Mouse (Mus musculus) stomach, adult 2 months (tissue): Measurements from ENCODE around the gene Ruvbl2. TPM values are rescaled to one million over a fixed set of nuclear protein-coding genes. Genes with fewer than 3 reads are reported as not detected.

Experiments used
- polyA plus RNA-seq: library from polyadenylated mRNA; depleted of rRNA; stranded (reverse); fragments of >200 nt; gene quantifications from 2 replicates; pipeline ENCODE4 v1.2.3, GENCODE M21; 2012; rRNA removed

Gene Ruvbl2
- polyA plus RNA-seq: 27.7 and 27.9 TPM in 2 replicates

GRCm38 (mm10) chr7:45437521-45438276 lies at the start of gene Ruvbl2:
Ruvbl2 (minus strand) TSS chr7:45438096.

GRCm38 (mm10) chr7:45486761-45487415 lies 49.0 kb upstream of the Ruvbl2 start, which contains the start of gene Gm45808:
Gm45808 (minus strand) TSS chr7:45486811.

GRCm38 (mm10) chr7:45481374-45481927 lies 43.6 kb upstream of the Ruvbl2 start, which contains the start of gene Tulp2:
Tulp2 (plus strand) TSS chr7:45481877.

GRCm38 (mm10) chr7:45466283-45467089 lies 28.6 kb upstream of the Ruvbl2 start, which contains the start of gene Bax:
Bax (minus strand) TSS chr7:45466898.

GRCm38 (mm10) chr7:45459564-45460140 lies 21.8 kb upstream of the Ruvbl2 start, which contains the start of gene Ftl1:
Ftl1 (minus strand) TSS chr7:45459884.

GRCm38 (mm10) chr7:45434203-45435015 lies 3.5 kb downstream of the Ruvbl2 start, which contains the start of gene Gys1:
Gys1 (plus strand) TSS chr7:45434844.

GRCm38 (mm10) chr7:45420615-45420919 lies 17.3 kb downstream of the Ruvbl2 start, which contains the start of gene Lhb:
Lhb (plus strand) TSS chr7:45420820.

GRCm38 (mm10) chr7:45413113-45413863 lies 24.6 kb downstream of the Ruvbl2 start, which contains the start of gene Ntf5:
Ntf5 (plus strand) TSS chr7:45413695.

GRCm38 (mm10) chr7:45405091-45406075 lies 32.5 kb downstream of the Ruvbl2 start, which contains the start of gene Kcna7:
Kcna7 (plus strand) TSS chr7:45405653.

GRCm38 (mm10) chr7:45395578-45396336 lies 42.1 kb downstream of the Ruvbl2 start, which contains the start of gene Snrnp70:
Snrnp70 (minus strand) TSS chr7:45395742.

Other genes with a start within 250 kb of the Ruvbl2 start
- gene Ccdc155, start 233.2 kb downstream of the Ruvbl2 start, polyA plus RNA-seq: 0.10 TPM in 1 of 2 replicates, not detected in the other
- 12.6 and 13.9 TPM in 2 replicates for gene Dkkl1, start 225.9 kb downstream of the Ruvbl2 start, polyA plus RNA-seq
- 10.2 and 10.8 TPM in 2 replicates for gene Tead2, start 222.3 kb downstream of the Ruvbl2 start, polyA plus RNA-seq
- 6.6 and 13.4 TPM in 2 replicates for gene Cd37, start 199.0 kb downstream of the Ruvbl2 start, polyA plus RNA-seq
- 0.04 TPM in 1 of 2 replicates, not detected in the other for gene Slc6a16, start 197.0 kb downstream of the Ruvbl2 start, polyA plus RNA-seq
- not detected in 2 replicates for gene Slc6a21, start 160.6 kb downstream of the Ruvbl2 start, polyA plus RNA-seq
- 50.9 and 54.1 TPM in 2 replicates for gene Trpm4, start 104.3 kb downstream of the Ruvbl2 start, polyA plus RNA-seq
- gene Hrc, start 102.8 kb downstream of the Ruvbl2 start, polyA plus RNA-seq: 0.43 and 1.2 TPM in 2 replicates
- gene Ppfia3, start 71.1 kb downstream of the Ruvbl2 start, polyA plus RNA-seq: 14.7 and 20.9 TPM in 2 replicates
- gene Lin7b, start 67.5 kb downstream of the Ruvbl2 start, polyA plus RNA-seq: 3.8 and 4.1 TPM in 2 replicates
- gene Snrnp70, start 42.4 kb downstream of the Ruvbl2 start, polyA plus RNA-seq: 79.4 and 100 TPM in 2 replicates
- gene Kcna7, start 32.4 kb downstream of the Ruvbl2 start, polyA plus RNA-seq: 1.2 and 1.9 TPM in 2 replicates
- 0.84 and 0.85 TPM in 2 replicates for gene Ntf5, start 24.4 kb downstream of the Ruvbl2 start, polyA plus RNA-seq
- gene Lhb, start 17.3 kb downstream of the Ruvbl2 start, polyA plus RNA-seq: 0.16 and 0.27 TPM in 2 replicates
- gene Gys1, start 3.3 kb downstream of the Ruvbl2 start, polyA plus RNA-seq: 22.4 and 23.8 TPM in 2 replicates
- 4,280 and 5,118 TPM in 2 replicates for gene Ftl1, start 21.8 kb upstream of the Ruvbl2 start, polyA plus RNA-seq
- 72.5 and 92.5 TPM in 2 replicates for gene Bax, start 28.8 kb upstream of the Ruvbl2 start, polyA plus RNA-seq
- 0.09 TPM in 1 of 2 replicates, not detected in the other for gene Tulp2, start 43.8 kb upstream of the Ruvbl2 start, polyA plus RNA-seq
- not detected in 2 replicates for gene Gm45808, start 48.7 kb upstream of the Ruvbl2 start, polyA plus RNA-seq
- gene Dhdh, start 50.7 kb upstream of the Ruvbl2 start, polyA plus RNA-seq: 0.18 and 0.20 TPM in 2 replicates
- 280 and 281 TPM in 2 replicates for gene Nucb1, start 72.3 kb upstream of the Ruvbl2 start, polyA plus RNA-seq
- gene Ppp1r15a, start 88.2 kb upstream of the Ruvbl2 start, polyA plus RNA-seq: 19.7 and 42.6 TPM in 2 replicates
- 5.0 and 10.4 TPM in 2 replicates for gene Plekha4, start 88.2 kb upstream of the Ruvbl2 start, polyA plus RNA-seq
- gene Hsd17b14, start 116.8 kb upstream of the Ruvbl2 start, polyA plus RNA-seq: 7.6 and 14.6 TPM in 2 replicates
- gene Bcat2, start 132.1 kb upstream of the Ruvbl2 start, polyA plus RNA-seq: 101 and 114 TPM in 2 replicates
- gene Fgf21, start 177.4 kb upstream of the Ruvbl2 start, polyA plus RNA-seq: 0.09 TPM in 1 of 2 replicates, not detected in the other
- gene Fut1, start 179.2 kb upstream of the Ruvbl2 start, polyA plus RNA-seq: 0.60 and 1.6 TPM in 2 replicates
- gene Izumo1, start 183.7 kb upstream of the Ruvbl2 start, polyA plus RNA-seq: 0.11 and 0.29 TPM in 2 replicates
- 8.6 and 10.0 TPM in 2 replicates for gene Rasip1, start 189.4 kb upstream of the Ruvbl2 start, polyA plus RNA-seq
- gene Mamstr, start 201.9 kb upstream of the Ruvbl2 start, polyA plus RNA-seq: 2.1 and 3.5 TPM in 2 replicates
- gene Fut2, start 228.3 kb upstream of the Ruvbl2 start, polyA plus RNA-seq: 40.4 and 57.4 TPM in 2 replicates
- 0.94 and 3.5 TPM in 2 replicates for gene Ntn5, start 245.9 kb upstream of the Ruvbl2 start, polyA plus RNA-seq